Mouse (Mus musculus) fibroblast of lung, adult 2 months (primary cell): ENCODE results near the gene Uxs1.

Experiments used
- DNase-seq: peaks from one replicate; pipeline ENCODE4 v3.0.0-alpha.2; 2011; ENCODE audit warnings: low read depth

The Uxs1 gene

GRCm38 (mm10) chr1:43798048-43798447 is 29.6 kb downstream of the Uxs1 start:
- no peak for DNase-seq

- DNase-seq = no peak
Observed at GRCm38 (mm10) chr1:43789765-43790164, 37.8 kb downstream of the Uxs1 start.

GRCm38 (mm10) chr1:43786711-43787110 is 40.9 kb downstream of the Uxs1 start:
- no peak for DNase-seq

DNA sequence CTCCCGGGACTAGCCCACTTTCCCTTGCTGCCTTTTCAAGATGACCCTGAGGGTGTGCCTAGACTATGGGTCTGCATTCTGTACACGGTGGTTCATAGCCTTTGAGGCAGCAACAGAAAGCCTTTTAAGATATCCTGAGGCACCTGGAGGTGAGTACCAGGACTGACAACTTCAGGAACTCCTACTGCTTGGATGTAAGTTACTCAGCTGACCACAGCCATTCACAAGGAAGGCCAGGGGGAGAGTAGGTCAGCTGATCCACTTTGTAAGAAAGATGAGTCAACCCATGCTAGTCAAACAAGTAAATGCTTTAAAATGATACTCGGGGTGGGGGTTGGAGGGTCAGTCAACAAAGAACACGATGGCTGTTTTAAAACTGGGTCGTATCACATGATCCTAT is 42.3 kb downstream of the Uxs1 start:
- DNase-seq = no peak

- DNase-seq = no peak
Observed at GRCm38 (mm10) chr1:43783186-43783585, 44.4 kb downstream of the Uxs1 start.

DNA sequence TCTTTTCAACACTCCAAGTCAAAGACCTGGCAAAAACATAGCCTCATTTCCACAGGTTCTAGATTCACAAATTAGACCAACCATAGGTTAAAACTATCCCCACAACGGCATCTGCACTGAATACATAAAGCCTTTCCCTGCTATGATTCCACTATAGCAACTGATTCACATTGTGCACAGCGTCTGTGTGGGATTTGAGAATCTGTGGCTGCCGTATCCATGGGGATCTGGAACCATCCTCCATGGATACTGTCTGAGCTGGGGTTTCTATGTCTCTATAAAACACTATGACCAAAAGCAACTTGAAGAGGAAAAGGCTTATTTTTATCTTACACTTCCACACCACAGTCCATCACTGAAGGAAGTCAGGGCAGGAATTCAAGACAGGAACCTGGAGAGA is 44.9 kb downstream of the Uxs1 start:
- DNase-seq = no peak

DNA sequence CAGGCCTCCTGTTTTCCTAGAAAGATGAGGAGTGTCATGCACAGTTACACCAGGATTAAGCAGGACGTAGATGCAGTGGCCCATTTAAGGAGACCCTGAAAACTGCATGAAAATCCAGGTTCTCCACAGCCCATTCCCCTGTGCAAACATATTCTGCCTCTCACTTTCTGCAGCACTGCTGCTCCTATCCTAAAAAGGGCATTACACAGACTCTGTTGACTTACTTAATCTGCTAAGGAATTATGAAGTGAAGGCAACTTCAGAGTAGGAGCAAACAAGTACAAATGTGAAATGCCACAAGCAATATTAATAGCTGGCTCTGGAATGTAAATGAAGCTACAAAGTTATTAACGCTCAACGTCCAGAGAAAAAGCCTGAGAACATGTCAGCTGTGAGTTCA is 45.9 kb downstream of the Uxs1 start:
- DNase-seq = no peak

DNA sequence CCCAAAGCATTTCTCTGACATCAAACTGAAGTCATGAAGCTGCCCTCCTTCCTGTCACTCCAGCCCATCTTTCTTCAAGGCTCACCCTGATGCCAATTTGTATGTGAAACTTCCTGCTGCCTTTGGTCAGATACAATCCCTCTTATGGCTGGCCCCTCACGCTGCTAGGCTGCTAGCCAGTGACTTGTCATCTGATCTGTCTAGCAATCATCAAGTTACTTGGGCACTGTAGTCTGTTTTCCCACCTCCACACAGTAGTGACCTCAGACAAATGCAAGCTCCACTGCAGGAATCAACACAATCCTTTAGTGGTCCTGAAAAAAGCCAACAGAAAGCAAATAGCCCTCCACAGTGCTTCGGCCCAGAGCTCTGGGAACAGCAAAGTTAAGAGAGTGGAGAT is 46.4 kb downstream of the Uxs1 start:
- DNase-seq = no peak

GRCm38 (mm10) chr1:43776106-43776505 is 51.5 kb downstream of the Uxs1 start:
- no peak for DNase-seq

DNA sequence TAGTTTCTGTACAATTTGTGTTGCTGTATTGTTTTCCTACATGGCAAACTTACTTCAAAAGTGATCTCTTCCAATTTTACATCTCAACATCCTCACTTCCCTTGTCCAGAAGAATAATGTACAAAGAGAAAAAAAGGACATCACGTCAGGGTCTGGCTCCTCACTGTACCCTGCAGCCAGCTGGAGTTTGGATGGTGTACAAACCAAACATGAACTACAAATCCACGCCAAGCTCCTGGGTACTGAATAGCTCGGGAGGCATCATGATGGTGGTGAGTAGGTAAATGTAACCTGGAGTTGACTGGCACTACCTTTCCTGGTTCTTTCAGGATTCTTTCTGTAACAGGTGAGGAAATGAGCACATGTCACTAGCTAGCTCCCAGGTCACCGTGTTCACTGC is 53.5 kb downstream of the Uxs1 start:
- no peak for DNase-seq

GRCm38 (mm10) chr1:43772694-43773093 is 54.9 kb downstream of the Uxs1 start:
- DNase-seq = no peak

DNA sequence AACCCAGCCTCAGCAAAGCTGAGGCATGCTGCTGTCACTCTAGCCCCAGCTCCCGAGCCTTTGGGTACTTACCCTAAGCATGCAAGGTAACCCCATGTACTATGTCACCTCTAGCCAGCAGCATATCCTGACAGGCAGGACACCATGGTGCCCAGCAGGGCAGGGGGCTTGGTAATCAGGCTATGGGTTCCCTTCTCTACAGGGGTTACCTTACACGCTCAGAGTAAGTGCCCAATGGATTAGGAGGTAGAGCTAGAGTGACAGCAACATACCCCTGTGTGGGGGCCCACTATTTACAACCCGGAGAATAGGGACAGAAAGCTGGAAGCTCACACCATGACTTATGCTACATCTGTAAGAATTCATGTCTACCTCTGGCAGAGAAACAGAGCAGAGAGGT is 57.6 kb downstream of the Uxs1 start:
- no peak for DNase-seq

- DNase-seq = no peak
Observed at GRCm38 (mm10) chr1:43769348-43769747, 58.3 kb downstream of the Uxs1 start.

- DNase-seq = no peak
Observed at GRCm38 (mm10) chr1:43768385-43768990, 59.1 kb downstream of the Uxs1 start.

GRCm38 (mm10) chr1:43766328-43766727 is 61.3 kb downstream of the Uxs1 start:
- no peak for DNase-seq

- no peak for DNase-seq
Observed at GRCm38 (mm10) chr1:43764481-43764880, 63.1 kb downstream of the Uxs1 start.

- no peak for DNase-seq
Observed at GRCm38 (mm10) chr1:43760085-43760484, 67.5 kb downstream of the Uxs1 start.

GRCm38 (mm10) chr1:43754448-43755312 is 72.9 kb downstream of the Uxs1 start:
- DNase-seq = no peak

GRCm38 (mm10) chr1:43738519-43738894 is 89.1 kb downstream of the Uxs1 start:
- no peak for DNase-seq

GRCm38 (mm10) chr1:43737812-43738518 is 89.6 kb downstream of the Uxs1 start:
- DNase-seq = no peak

DNA sequence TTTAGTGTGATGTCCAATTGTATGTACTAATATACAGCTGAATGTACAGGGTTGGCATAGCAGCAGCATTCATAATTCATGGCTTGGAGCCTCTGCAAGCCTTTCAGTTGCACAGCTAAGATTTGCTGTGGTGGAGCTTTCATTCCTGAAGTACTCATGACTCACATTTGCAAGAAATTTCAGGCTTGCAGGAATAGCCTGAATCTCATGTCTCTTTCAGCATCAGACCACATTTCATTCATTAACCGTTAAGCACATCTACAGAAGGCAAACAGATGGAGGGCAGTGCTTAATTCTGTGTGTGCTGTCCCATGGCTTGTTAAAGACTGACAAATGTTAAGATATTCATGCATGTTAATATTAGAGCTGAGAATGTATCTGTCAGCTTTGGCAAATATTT is 94.9 kb downstream of the Uxs1 start:
- no peak for DNase-seq

DNA sequence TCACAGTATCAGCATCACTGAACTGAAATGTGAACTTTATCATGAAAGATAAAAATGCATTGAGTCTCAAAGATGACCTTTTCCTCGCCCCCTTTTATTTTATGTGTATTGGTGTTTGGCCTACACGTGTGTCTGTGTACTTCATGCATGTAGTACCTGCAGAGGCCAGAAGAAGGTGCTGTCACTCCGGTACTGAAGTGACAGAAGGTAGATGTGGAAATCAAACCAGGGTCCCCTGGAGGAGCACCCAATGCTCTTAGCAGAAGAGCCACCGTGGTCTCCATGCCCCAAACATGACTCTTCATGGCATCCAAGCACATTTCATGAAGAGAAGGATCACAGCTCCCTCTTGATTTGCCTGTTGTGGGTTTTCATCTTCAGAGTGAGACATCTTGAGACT is 95.5 kb downstream of the Uxs1 start:
- no peak for DNase-seq

DNA sequence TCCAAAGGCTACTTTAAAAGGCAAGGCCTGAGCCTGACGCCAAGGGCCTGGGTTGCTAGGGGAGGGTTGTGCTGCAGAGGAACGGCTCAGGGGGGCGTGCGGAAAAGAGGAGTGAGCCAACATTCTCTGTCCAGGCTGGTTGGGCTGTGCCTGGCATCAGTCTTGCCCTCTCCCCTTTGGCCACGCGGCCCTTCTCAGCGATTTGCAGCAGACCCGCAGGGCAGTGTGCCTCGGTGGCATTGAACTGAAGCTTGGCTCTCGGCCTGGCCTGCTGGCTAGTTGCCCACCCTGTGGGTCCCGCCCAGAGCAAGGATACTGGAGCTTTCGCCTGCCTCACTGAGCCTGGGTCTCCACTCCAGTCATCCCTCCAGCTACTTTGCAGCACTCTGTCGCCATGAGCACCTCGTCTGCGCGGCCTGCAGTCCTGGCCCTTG is 97.1 kb downstream of the Uxs1 start, which contains the start of gene 1500015O10Rik:
Gene 1500015O10Rik, plus strand, starts transcription at position 112 of the 434 bp plus-strand sequence.
- DNase-seq = peak; percentile 78
